Mouse (Mus musculus): ENCODE measurements around the gene 4930563M21Rik. TPM values are rescaled to one million over a fixed set of nuclear protein-coding genes. Genes with fewer than 3 reads are reported as not detected.

4930563M21Rik gene
- polyA plus RNA-seq (2015; fragmentation: Nextera tagmentation; extraction: Ambion mirVana): not detected in 2 replicates

GRCm38 (mm10) chr9:56010450-56010849 lies at the start of gene 4930563M21Rik:
TSS of gene 4930563M21Rik (minus strand) at chr9:56010550.

GRCm38 (mm10) chr9:56041372-56042180 lies 31.2 kb upstream of the 4930563M21Rik start, which contains the start of gene Rcn2:
TSS of gene Rcn2 (plus strand) at chr9:56041845.

GRCm38 (mm10) chr9:55937664-55938617 lies 72.4 kb downstream of the 4930563M21Rik start, which contains the start of gene Scaper:
TSS of gene Scaper (minus strand) at chr9:55938119.

Other genes starting within 250 kb of the 4930563M21Rik start
- 7.5 and 7.7 TPM in 2 replicates for gene Scaper, start 72.4 kb downstream of the 4930563M21Rik start, polyA plus RNA-seq (2015; fragmentation: Nextera tagmentation; extraction: Ambion mirVana)
- gene Rcn2, start 31.3 kb upstream of the 4930563M21Rik start, polyA plus RNA-seq (2015; fragmentation: Nextera tagmentation; extraction: Ambion mirVana): 163 and 190 TPM in 2 replicates
- 1.5 and 2.6 TPM in 2 replicates for gene Pstpip1, start 79.4 kb upstream of the 4930563M21Rik start, polyA plus RNA-seq (2015; fragmentation: Nextera tagmentation; extraction: Ambion mirVana)
- 287 and 351 TPM in 2 replicates for gene Tspan3, start 154.9 kb upstream of the 4930563M21Rik start, polyA plus RNA-seq (2015; fragmentation: Nextera tagmentation; extraction: Ambion mirVana)

All from adrenal gland, postnatal 0 days (tissue).